Mouse (Mus musculus): Measurements from ENCODE around the gene Gdf15.

The Gdf15 gene

DNA sequence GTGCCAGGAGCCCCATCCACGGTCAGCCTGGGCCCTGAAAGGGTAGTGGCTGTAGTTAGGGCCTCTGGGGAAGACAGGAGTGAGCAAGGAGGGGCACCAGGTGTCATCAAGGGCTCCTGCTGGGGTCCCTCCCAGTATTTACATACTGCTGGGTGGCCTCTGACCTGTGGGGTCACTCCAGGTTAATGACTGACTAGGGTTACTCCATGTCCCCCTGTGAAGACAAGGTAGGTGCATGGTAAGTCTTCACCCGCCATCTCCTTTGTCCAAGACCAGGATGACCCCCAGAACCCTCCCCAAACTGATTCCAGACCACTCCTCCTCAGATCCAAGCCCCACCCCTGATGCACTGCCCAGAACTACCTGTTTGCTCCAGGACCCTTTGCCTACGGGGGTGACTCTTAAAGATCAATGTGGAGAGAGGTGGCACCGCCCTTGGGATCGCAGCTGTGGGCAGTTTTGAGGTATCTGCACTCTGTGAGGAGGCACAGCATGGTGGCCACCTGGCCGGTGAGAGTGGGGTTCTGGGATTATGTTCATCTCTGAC, at the start of gene Gdf15:
Gdf15 (minus strand) TSS at position 111 of the 547 bp plus-strand sequence.
- no peak for DNase-seq (ENCODE audit: low read depth, low spot score)

DNA sequence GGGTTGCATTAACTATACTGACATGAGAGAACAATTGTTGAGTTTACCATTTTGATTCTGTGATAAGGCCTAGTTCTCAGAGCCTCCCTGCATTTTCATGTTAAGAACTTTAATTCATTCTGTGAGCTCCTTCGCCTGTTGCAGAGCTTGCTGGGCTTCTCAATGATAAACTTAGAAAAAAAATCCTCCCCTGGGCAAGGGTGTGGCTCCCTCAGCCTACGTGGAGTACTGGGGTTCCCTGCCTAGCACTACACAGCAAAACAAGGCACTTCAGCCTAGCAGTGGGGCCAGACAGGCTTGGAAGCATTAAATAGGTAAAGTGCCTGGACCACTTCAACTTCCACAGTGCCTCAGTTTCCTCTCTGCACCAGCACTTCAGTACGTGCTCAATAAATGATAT, 49.2 kb upstream of the Gdf15 start:
- DNase-seq (ENCODE audit: low read depth, low spot score): no peak

DNA sequence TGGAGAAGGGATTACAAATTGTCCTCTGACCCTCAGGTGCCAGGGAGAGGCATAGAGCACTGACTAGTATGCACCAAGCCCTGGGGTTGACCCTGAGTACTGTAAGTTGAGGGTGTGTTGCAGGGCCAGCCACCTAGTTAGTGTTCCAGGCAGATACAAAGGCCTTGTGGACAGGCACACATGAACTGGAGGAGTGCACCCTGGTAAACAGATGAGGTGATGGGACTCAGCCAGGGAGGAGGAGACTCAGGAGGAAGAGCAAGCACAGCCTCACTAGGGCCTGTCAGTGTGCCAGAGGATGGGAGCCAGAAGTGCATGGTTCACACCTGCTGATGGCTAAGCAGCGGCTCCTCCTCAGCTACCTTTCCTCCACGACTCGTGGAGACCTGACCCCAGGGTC, 47.8 kb upstream of the Gdf15 start:
- DNase-seq (ENCODE audit: low read depth, low spot score): no peak

DNA sequence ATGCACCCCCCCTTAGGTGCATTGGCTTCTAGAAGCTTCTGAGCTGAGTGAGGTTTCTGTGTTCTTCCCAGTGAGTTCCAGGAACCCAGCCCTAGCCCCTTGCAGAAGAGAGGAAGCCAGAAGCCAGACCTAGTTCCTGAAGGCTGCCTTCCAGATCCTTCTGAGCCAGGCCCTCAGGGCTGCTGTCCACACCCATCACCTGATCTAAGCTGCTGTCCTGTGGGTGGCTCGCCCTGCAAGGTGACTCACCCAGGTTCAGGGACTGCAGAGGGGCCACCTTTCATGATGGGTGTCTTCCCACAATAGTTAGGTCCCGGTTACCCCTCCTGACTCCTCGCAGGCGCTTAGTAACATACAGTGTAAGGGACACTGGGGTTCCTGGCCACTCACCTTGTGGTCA, 47.1 kb upstream of the Gdf15 start:
- no peak for DNase-seq (ENCODE audit: low read depth, low spot score)

DNA sequence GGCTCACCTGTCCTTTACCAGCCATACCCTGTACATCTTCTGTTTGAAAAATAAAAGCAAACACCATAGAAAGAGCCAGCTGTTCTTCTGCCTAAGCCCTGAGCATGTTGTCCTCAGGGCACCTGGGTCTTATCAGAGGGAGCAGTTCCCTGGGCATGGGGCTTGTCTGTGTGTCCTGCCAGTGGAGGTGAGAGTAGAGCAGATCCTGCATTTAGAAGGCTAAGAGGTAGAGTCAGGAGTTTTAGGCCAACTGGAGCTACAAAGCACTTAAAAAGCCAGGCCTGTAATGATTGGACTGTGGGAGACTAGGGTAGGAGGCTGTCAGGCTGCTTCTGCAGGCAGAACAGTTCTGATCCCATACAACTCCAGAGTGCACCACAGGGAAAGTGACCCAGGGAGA, 46.4 kb upstream of the Gdf15 start:
- no peak for DNase-seq (ENCODE audit: low read depth, low spot score)

DNA sequence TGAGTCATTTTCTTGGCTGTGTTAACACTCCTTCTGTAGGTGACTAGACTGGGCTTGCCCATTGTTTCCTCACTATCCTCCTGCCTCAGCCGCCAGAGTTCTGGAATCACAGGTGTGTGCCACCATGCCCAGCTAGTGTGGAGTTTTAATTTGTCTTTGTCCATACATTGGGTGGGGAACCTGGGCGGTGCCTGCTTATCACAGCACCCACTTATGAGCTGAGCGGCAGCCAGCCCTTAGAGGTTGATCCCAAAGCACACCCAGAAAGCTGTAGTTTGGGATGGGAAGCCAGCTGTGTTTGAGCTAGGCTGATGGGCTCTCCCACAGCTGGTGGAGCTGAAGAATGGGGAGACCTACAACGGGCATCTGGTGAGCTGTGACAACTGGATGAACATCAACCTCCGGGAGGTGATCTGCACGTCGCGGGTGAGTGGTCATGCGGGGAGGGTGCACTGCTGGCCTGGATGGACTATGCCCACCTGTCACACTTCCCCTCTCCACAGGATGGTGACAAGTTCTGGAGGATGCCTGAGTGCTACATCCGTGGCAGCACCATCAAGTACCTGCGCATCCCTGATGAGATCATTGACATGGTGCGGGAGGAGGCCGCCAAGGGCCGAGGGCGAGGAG, 45.3 kb upstream of the Gdf15 start:
- DNase-seq (ENCODE audit: low read depth, low spot score): no peak

DNA sequence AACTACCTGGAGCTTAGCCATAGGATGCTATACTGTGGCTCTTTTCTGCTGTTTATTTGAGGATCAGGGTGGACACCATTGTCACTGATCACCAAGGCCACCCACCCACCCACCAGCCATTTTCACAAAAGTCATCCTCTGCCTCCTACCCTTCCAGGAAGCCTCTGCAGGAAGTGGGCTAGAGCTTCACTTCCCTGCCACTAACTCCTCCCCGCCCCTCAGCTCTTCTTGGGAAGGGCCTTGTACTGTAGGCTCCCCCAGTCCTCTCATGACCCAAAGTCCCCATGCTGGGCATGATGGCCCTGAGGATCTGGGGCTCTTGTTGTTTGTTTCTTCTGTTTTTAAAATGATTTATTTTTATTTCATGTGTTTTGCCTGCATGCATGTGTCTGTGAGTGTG, 43.1 kb upstream of the Gdf15 start:
- peak; percentile 81 for DNase-seq (ENCODE audit: low read depth, low spot score)

DNA sequence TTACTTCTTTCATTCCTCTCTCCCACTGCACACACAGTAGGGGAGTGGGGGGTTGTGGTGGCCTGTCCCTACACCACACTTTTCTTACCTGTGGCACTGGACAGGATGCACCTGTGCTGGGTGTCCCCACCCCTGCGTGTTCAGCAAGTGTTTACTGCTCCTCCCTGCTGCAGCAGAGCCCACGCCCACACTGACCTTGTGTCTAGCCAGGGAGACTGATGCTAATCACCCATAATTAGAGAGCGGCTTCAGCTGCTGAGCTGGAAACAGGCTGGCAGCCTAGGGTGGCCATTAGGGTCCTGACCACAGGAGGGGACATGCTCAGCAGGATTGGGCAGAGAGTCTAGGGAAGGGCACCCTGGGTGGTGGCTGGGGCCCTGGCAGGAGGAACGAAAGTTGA, 42.5 kb upstream of the Gdf15 start:
- peak; percentile 48 for DNase-seq (ENCODE audit: low read depth, low spot score)

DNA sequence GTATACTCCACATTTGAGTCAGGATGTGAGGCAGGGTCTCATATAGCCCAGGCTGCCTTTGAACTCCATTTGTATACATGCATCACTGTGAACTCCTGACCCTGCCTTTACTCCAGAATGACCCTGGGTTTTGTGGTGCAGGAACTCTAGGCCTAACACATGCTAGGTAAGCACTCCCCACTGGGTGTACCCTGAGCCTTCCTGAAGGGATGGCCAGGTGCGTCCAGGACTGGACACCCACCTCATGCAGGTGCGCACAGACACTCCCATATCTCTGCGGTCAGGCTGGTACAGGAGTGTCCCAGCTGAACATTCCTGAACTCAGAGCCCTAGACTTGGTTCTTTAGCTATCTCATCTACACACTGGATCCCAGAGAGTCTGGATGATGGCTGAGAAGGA, 41.9 kb upstream of the Gdf15 start:
- DNase-seq (ENCODE audit: low read depth, low spot score): no peak

DNA sequence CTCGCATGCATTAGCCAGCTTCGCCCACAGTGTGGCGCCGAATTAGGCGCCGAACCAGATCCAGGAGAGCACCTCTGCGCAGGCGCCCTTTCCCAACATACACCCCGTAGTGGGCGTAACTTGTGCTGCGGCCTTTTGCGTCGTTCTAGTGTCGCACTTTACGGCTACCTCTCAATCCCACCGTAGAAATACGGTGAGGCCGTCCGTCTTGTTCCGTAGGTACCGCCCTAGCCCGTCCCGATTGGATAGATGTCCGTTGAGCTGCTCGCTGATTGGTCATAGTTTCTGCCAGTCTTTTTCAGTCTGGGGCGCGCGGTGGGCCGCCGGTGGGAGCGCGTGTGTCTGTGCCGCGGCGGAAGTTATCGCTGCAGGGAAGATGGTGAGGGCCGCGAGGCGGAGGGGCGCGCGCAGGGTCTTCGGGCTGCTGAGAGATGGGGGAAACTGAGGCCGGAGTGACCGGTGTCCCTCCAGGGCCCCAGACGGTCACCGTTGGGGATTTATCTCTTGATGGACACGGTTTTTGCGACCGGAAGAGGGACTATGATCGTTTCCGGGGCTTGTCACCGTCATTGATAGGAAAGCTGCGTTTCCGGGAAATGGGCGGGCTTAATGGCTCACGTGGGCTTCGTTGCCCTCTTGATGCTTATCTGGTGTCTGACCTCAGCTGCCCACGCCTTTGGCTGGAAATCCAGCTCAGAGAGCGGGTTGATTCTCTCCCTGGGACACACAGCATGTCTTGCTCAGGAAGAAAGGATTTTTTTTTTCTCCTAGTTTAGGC, 41.0 kb upstream of the Gdf15 start, which contains the start of gene Lsm4:
Lsm4 (plus strand) TSS at position 170 of the 778 bp plus-strand sequence.
- DNase-seq (ENCODE audit: low read depth, low spot score): peak; percentile 100

DNA sequence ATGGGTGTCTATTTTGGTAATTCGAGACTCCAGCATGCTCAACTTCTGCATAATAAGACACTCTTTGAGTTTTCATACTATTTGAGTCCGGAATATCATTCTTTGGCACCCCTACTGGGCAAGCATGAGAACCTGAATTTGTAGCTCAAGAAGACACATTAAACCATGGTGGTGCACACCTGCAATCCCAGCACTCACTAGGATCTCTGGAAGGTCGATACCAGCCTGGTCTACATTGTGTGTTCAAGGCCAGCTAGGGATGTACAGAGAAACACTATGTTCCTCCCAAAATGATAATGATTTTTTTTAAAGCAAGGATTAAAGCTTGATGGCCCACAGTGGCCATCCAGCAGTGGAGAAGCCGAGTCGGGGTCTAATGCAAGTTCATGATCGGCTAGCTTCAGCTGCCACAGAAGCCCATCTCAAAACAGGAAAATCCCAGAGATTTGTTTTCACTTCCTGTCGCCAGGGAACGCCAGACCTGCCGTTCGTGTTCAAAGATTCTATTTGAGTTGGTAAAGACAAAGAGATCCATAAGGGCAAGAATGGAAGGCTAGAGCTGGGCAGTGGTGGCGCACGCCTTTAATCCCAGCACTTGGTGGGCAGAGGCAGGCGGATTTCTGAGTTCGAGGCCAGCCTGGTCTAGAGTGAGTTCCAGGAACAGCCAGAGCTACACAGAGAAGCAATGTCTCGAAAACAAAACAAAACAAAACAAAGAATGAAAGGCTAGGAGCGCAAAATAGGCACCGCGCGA, 40.2 kb upstream of the Gdf15 start:
- no peak for DNase-seq (ENCODE audit: low read depth, low spot score)

DNA sequence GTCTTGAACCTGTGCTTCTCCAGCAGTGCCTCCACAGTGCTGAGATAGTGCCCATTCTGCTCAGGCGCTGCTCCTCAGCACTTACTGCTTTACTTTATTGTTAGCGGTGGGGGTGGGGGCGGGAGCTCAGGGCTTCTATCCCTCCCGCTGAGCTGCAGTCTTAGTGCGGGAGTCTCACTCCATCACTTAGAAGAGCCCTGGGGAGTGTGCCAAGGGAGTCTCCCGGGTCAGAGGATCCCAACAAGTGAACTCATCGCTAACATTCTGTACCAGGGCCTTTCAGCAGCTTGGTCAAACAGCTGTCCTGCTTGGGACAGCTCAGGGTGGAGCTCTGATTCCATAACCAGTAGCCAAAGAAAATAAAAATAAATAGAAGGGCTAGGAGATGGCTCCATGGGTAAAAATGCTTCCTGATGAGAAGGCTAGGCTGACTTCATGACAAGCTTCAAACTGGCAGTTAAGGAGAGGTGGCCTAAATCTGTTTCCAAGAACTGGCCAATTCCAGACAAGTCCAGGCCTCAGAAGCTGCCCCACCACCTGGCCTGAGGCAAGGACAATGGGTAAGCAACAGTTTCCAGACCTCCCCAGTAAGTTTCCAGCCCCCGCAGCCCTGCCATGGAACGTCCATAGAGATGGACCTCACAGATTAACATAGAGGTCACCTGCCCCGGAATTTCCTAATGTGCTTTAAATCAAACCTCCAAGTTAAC, 39.5 kb upstream of the Gdf15 start:
- no peak for DNase-seq (ENCODE audit: low read depth, low spot score)

DNA sequence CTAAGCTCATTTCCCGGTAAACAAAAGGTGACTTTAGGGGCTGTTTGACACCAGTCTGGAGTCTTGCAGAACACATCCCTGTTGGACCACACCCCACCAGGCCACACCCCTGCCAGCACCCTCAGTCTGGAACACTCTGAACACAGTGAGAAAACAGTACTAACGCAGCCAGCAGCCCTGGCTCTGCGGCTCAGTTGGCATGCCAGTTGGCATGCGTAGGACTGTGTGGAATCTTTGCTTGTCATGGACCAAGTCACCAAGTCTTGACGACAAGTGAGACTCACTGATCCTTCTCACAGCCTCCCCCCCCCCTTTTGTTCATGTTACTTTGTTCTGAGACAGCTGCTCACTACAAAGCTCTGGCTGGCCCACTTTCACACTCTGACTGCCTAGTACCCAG, 34.8 kb upstream of the Gdf15 start:
- no peak for DNase-seq (ENCODE audit: low read depth, low spot score)

DNA sequence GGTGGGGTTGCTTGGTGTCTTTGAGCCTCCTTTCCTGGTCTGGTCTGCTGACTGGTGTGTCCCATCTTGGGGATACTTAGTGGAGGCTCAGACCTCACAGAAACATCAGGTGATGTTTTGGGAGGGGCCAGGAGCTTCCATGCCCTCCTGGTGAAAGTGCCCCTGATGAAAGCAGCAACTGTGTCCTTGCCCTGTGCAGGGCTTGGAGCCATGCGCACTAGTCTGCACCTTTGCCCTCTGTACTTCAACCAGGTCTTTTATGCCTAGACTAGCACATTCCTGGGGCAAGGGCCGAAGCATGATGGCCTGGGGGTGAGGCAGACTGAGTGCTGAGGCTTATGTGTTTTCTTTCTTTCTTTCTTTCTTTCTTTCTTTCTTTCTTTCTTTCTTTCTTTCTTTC, 33.3 kb upstream of the Gdf15 start:
- DNase-seq (ENCODE audit: low read depth, low spot score): no peak

DNA sequence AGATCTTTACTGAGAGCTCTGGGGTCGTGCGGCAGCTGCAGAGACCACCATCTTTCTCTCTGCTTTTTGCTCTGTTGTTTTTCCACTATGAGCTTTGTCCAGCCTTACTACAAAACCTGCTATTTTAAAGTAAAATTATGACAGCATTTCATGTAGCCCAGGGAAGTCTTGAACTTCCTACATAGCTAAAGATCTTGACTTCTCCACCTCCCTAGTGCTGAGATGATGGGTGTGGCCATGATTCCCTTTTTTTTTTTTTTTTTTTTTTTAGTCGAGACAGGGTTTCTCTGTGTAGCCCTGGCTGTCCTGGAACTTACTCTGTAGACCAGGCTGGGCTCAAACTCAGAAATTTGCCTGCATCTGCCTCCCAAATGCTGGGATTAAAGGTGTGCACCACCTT, 32.4 kb upstream of the Gdf15 start:
- no peak for DNase-seq (ENCODE audit: low read depth, low spot score)

DNA sequence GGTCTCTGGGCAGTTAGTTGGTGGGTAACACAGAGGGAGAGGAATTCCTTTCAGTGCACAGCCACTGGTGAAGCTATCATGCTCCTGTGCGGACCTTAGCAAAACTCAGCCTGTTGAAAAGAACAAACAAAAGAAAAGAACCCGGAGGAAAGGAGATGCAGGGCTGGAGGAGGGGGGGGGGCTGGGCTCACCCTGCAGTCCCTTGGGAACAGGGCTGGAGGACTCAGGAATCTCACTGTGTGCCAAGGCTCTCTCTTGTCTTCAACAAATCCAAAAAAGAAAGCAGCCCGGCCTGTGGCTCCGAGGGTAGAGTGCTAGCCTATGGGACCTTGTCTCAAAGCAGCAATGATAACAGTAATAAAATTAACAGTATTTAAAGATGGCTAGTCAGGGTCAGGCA, 31.4 kb upstream of the Gdf15 start:
- no peak for DNase-seq (ENCODE audit: low read depth, low spot score)

DNA sequence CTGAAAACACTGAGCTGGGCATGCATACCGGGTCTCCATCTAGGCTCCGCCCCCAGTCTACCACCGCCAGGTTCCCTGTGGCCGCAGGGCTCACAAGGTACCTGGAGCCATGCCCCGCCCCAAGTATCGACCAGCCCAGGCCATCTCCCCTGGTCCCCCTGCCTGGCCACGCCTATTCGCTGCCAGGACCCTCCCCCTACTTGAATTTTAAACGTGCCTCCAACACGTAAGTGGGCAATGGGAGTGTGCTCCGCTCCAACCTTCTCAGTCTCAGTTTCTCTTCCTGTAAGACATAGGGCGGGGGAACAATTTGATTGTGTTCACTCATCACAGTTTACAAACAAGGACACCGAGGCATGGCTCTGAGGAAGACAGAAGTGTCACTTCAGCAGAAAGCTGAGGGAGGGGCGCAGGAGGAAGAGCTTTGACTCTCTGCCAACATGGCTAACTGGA, 28.0 kb upstream of the Gdf15 start, which contains the start of gene Pgpep1:
Pgpep1 (minus strand) TSS at position 116 of the 453 bp plus-strand sequence.
- peak; percentile 63 for DNase-seq (ENCODE audit: low read depth, low spot score)

DNA sequence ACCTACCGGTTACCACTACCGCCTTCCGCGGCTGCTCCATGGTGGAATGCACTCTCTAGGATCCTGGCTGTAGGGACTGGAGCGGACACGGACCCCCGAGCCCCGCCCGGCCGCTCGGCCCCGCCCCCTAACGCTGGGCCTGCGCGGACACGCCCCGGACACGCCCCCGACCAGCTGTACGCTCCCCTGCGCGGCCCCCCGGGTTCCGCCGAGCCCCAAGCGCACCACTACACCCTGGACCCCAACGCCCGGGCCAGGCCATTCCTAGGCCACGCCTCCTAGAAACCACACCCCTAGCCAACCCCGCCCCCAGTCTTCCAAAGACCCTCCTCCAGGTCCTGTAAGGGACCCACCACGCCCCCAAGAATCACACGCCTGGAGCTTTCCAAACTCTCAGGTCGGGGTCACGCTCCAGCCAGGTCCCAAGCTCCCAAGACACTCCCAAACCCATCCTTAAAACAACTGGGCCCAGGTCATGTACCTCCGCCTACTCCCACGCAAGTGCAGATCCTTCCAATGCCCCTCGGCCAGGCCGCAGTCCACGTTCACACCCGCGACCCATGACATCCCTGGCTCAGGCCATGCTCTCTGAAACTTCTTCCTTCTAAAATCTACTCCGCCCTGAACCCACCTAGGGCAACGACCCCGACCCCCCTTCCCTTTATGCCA, 27.5 kb upstream of the Gdf15 start:
- peak; percentile 78 for DNase-seq (ENCODE audit: low read depth, low spot score)

DNA sequence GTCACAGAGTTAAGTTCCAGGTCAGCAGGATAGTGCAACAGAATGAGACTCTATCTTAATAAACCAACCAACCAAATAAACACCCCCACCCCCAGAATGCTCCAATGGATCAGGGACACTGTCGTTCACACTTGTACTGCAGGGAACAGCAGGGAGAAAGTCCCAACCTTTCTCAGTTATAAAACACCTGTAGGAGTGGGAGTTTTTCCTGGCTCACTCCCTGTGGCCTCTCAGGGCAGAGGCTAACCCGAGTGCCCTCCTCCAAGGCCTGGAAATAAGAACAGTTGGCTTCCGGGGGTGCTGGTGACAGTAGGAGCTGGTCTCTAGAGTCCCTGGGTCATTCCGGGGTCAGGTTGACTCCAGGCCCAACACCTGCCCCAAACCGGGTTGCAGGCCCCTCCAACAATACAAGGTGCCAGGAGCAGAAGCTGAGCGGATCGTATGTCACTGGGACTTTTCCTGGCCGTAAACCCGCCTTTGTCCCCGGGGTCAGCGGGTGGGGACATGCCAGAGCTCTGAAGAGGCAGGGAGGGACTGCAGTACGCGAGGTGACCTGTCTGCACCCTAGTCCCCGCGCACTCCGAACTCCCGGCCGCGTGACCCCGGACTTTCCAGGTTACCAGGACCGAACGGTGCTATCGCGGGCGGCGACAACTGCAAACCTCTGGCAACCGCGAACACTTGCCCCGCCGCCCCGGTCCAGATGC, 26.8 kb upstream of the Gdf15 start:
- no peak for DNase-seq (ENCODE audit: low read depth, low spot score)

DNA sequence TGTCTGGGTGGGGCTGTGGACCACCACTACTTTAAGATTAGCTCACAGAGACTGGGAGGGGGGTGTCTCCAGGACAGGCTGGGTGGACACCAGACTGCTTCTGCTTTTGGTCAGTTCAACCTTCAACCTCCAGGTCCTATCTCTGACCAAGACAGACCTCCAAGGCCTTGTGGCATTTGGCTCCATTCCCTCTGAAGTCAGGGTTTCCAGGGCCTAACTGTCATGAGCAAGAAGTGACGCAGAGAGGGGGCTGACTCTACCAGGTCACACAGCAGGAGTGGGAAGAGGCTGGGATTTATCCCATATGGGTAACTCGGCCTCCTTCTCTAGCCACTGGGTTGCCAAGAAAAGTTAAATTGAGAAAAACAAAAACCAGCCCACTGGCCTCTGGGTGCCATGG, 25.5 kb upstream of the Gdf15 start:
- no peak for DNase-seq (ENCODE audit: low read depth, low spot score)

Data from CD4-positive helper T cell, adult 2 months (primary cell).